Mouse (Mus musculus): ENCODE results near the gene Creb5. TPM values are rescaled to one million over a fixed set of nuclear protein-coding genes. Genes with fewer than 3 reads are reported as not detected.

Creb5 gene
- polyA plus RNA-seq, 1 experiment from 2014 or later: 10.0 TPM

- Histone ChIP-seq H3K36me3 (ENCODE audit: control insufficient read depth, insufficient read depth, low read length) (no peaks in the 10 kb centered on the region), H3K9me3 (replicated peaks; ENCODE audit: control insufficient read depth, low read length) (no peaks in the 10 kb centered on the region), H3K4me1 (ENCODE audit: control insufficient read depth, insufficient read depth, low read length) (peaks cover 5% of the 10 kb centered on the region; the same call in 1 of the 2 replicates), H3K27me3 (ENCODE audit: control insufficient read depth, insufficient read depth, low read length) (no peaks in the 10 kb centered on the region), H3K9ac (ENCODE audit: low read length) (no peak overlapping the region), H3K4me2 (ENCODE audit: low read depth, low read length) (no peak overlapping the region), H3K4me3 (replicated peaks; ENCODE audit: low read length) (no peak overlapping the region), H3K27ac (ENCODE audit: low read length) (peak overlapping the region; percentile 55; the same call in 1 of the 2 replicates)
- ATAC-seq (ENCODE audit: insufficient read depth, low FRiP score): no peak; the same call in 1 of the 2 replicates
- 26% methylated on average over 4 of the region's 4 CpGs for WGBS
Observed at GRCm38 (mm10) chr6:53363981-53364391, 76.9 kb downstream of the Creb5 start.

GRCm38 (mm10) chr6:53369147-53369546, 82.1 kb downstream of the Creb5 start:
- H3K9me3 ChIP-seq (replicated peaks; ENCODE audit: control insufficient read depth, low read length): no peaks in the 10 kb centered on the region
- H3K9ac ChIP-seq (ENCODE audit: low read length): no peak overlapping the region
- H3K4me1 ChIP-seq (ENCODE audit: control insufficient read depth, insufficient read depth, low read length): no peaks in the 10 kb centered on the region; the same call in 1 of the 2 replicates
- H3K36me3 ChIP-seq (ENCODE audit: control insufficient read depth, insufficient read depth, low read length): no peaks in the 10 kb centered on the region
- H3K4me2 ChIP-seq (ENCODE audit: low read depth, low read length): no peak overlapping the region
- WGBS: 84% methylated on average over 5 of the region's 5 CpGs
- no peak for ATAC-seq (ENCODE audit: insufficient read depth, low FRiP score)
- no peak overlapping the region for H3K4me3 ChIP-seq (replicated peaks; ENCODE audit: low read length)
- no peaks in the 10 kb centered on the region for H3K27me3 ChIP-seq (ENCODE audit: control insufficient read depth, insufficient read depth, low read length)
- H3K27ac ChIP-seq (ENCODE audit: low read length): no peak overlapping the region

GRCm38 (mm10) chr6:53369928-53370327, 82.9 kb downstream of the Creb5 start:
- H3K4me2 ChIP-seq (ENCODE audit: low read depth, low read length): no peak overlapping the region
- WGBS: 84% methylated on average over 5 of the region's 5 CpGs
- H3K36me3 ChIP-seq (ENCODE audit: control insufficient read depth, insufficient read depth, low read length): no peaks in the 10 kb centered on the region
- H3K4me3 ChIP-seq (replicated peaks; ENCODE audit: low read length): no peak overlapping the region
- no peak overlapping the region for H3K27ac ChIP-seq (ENCODE audit: low read length)
- no peak overlapping the region for H3K9ac ChIP-seq (ENCODE audit: low read length)
- H3K9me3 ChIP-seq (replicated peaks; ENCODE audit: control insufficient read depth, low read length): no peaks in the 10 kb centered on the region
- H3K4me1 ChIP-seq (ENCODE audit: control insufficient read depth, insufficient read depth, low read length): no peaks in the 10 kb centered on the region
- no peak for ATAC-seq (ENCODE audit: insufficient read depth, low FRiP score)
- H3K27me3 ChIP-seq (ENCODE audit: control insufficient read depth, insufficient read depth, low read length): no peaks in the 10 kb centered on the region

- WGBS: 87% methylated on average over 9 of the region's 9 CpGs
- no peaks in the 10 kb centered on the region for H3K27me3 ChIP-seq (ENCODE audit: control insufficient read depth, insufficient read depth, low read length)
- H3K9me3 ChIP-seq (replicated peaks; ENCODE audit: control insufficient read depth, low read length): no peaks in the 10 kb centered on the region
- no peak for ATAC-seq (ENCODE audit: insufficient read depth, low FRiP score)
- H3K4me3 ChIP-seq (replicated peaks; ENCODE audit: low read length): no peak overlapping the region
- H3K9ac ChIP-seq (ENCODE audit: low read length): no peak overlapping the region
- no peak overlapping the region for H3K4me2 ChIP-seq (ENCODE audit: low read depth, low read length)
- no peak overlapping the region for H3K27ac ChIP-seq (ENCODE audit: low read length)
- H3K36me3 ChIP-seq (ENCODE audit: control insufficient read depth, insufficient read depth, low read length): no peaks in the 10 kb centered on the region
- no peaks in the 10 kb centered on the region for H3K4me1 ChIP-seq (ENCODE audit: control insufficient read depth, insufficient read depth, low read length)
Observed at GRCm38 (mm10) chr6:53371962-53372361, 84.9 kb downstream of the Creb5 start.

- Histone ChIP-seq H3K4me1 (ENCODE audit: control insufficient read depth, insufficient read depth, low read length) (no peaks in the 10 kb centered on the region), H3K27me3 (ENCODE audit: control insufficient read depth, insufficient read depth, low read length) (no peaks in the 10 kb centered on the region), H3K4me3 (replicated peaks; ENCODE audit: low read length) (no peak overlapping the region), H3K9me3 (replicated peaks; ENCODE audit: control insufficient read depth, low read length) (no peaks in the 10 kb centered on the region), H3K27ac (ENCODE audit: low read length) (no peak overlapping the region), H3K36me3 (ENCODE audit: control insufficient read depth, insufficient read depth, low read length) (no peaks in the 10 kb centered on the region), H3K4me2 (ENCODE audit: low read depth, low read length) (no peak overlapping the region), H3K9ac (ENCODE audit: low read length) (no peak overlapping the region)
- no peak for ATAC-seq (ENCODE audit: insufficient read depth, low FRiP score)
- 36% methylated on average over 3 of the region's 3 CpGs for WGBS
Observed at GRCm38 (mm10) chr6:53374315-53374941, 87.4 kb downstream of the Creb5 start.

GRCm38 (mm10) chr6:53389277-53389676, 102.2 kb downstream of the Creb5 start:
- ATAC-seq (ENCODE audit: insufficient read depth, low FRiP score): no peak
- WGBS: 81% methylated on average over 5 of the region's 5 CpGs

GRCm38 (mm10) chr6:53390413-53390812, 103.3 kb downstream of the Creb5 start:
- Histone ChIP-seq H3K27me3 (ENCODE audit: control insufficient read depth, insufficient read depth, low read length) (no peaks in the 10 kb centered on the region), H3K9me3 (replicated peaks; ENCODE audit: control insufficient read depth, low read length) (no peaks in the 10 kb centered on the region), H3K27ac (ENCODE audit: low read length) (no peak overlapping the region), H3K4me1 (ENCODE audit: control insufficient read depth, insufficient read depth, low read length) (peaks cover 23% of the 10 kb centered on the region; the same call in 1 of the 2 replicates), H3K36me3 (ENCODE audit: control insufficient read depth, insufficient read depth, low read length) (no peaks in the 10 kb centered on the region), H3K9ac (ENCODE audit: low read length) (no peak overlapping the region), H3K4me3 (replicated peaks; ENCODE audit: low read length) (no peak overlapping the region), H3K4me2 (ENCODE audit: low read depth, low read length) (no peak overlapping the region)
- WGBS: 20% methylated on average over 6 of the region's 6 CpGs
- no peak for ATAC-seq (ENCODE audit: insufficient read depth, low FRiP score)

More at GRCm38 (mm10) chr6:53389277-53389676, 102.2 kb downstream of the Creb5 start:
- no peak overlapping the region for H3K27ac ChIP-seq (ENCODE audit: low read length)
- peaks cover 21% of the 10 kb centered on the region; the same call in 1 of the 2 replicates for H3K4me1 ChIP-seq (ENCODE audit: control insufficient read depth, insufficient read depth, low read length)
- H3K4me2 ChIP-seq (ENCODE audit: low read depth, low read length): no peak overlapping the region
- H3K9ac ChIP-seq (ENCODE audit: low read length): no peak overlapping the region
- no peaks in the 10 kb centered on the region for H3K27me3 ChIP-seq (ENCODE audit: control insufficient read depth, insufficient read depth, low read length)
- no peaks in the 10 kb centered on the region for H3K36me3 ChIP-seq (ENCODE audit: control insufficient read depth, insufficient read depth, low read length)
- H3K9me3 ChIP-seq (replicated peaks; ENCODE audit: control insufficient read depth, low read length): no peaks in the 10 kb centered on the region
- no peak overlapping the region for H3K4me3 ChIP-seq (replicated peaks; ENCODE audit: low read length)

- Histone ChIP-seq H3K9me3 (replicated peaks; ENCODE audit: control insufficient read depth, low read length) (no peaks in the 10 kb centered on the region), H3K9ac (ENCODE audit: low read length) (peak overlapping the region; percentile 9; the same call in 1 of the 2 replicates), H3K27me3 (ENCODE audit: control insufficient read depth, insufficient read depth, low read length) (no peaks in the 10 kb centered on the region), H3K4me1 (ENCODE audit: control insufficient read depth, insufficient read depth, low read length) (peaks cover 17% of the 10 kb centered on the region; the same call in 1 of the 2 replicates), H3K4me3 (replicated peaks; ENCODE audit: low read length) (no peak overlapping the region), H3K4me2 (ENCODE audit: low read depth, low read length) (no peak overlapping the region), H3K27ac (ENCODE audit: low read length) (no peak overlapping the region), H3K36me3 (ENCODE audit: control insufficient read depth, insufficient read depth, low read length) (no peaks in the 10 kb centered on the region)
- ATAC-seq (ENCODE audit: insufficient read depth, low FRiP score): no peak
- WGBS: 18% methylated on average over 7 of the region's 7 CpGs
Observed at GRCm38 (mm10) chr6:53394026-53394425, 107.0 kb downstream of the Creb5 start.

- H3K9ac ChIP-seq (ENCODE audit: low read length): no peak overlapping the region
- H3K27me3 ChIP-seq (ENCODE audit: control insufficient read depth, insufficient read depth, low read length): no peaks in the 10 kb centered on the region
- H3K9me3 ChIP-seq (replicated peaks; ENCODE audit: control insufficient read depth, low read length): no peaks in the 10 kb centered on the region
- no peak for ATAC-seq (ENCODE audit: insufficient read depth, low FRiP score)
- no peaks in the 10 kb centered on the region for H3K36me3 ChIP-seq (ENCODE audit: control insufficient read depth, insufficient read depth, low read length)
- no peak overlapping the region for H3K4me3 ChIP-seq (replicated peaks; ENCODE audit: low read length)
- peaks cover 13% of the 10 kb centered on the region; the same call in 1 of the 2 replicates for H3K4me1 ChIP-seq (ENCODE audit: control insufficient read depth, insufficient read depth, low read length)
- 62% methylated on average over 4 of the region's 4 CpGs for WGBS
- H3K4me2 ChIP-seq (ENCODE audit: low read depth, low read length): no peak overlapping the region
- H3K27ac ChIP-seq (ENCODE audit: low read length): no peak overlapping the region
Observed at GRCm38 (mm10) chr6:53395208-53395607, 108.1 kb downstream of the Creb5 start.
